Mouse (Mus musculus) neural tube, embryonic 14.5 days (tissue): ENCODE measurements around the gene Zbtb20. TPM values are rescaled to one million over a fixed set of nuclear protein-coding genes. Genes with fewer than 3 reads are reported as not detected.

Source experiments
- ATAC-seq: fragments of 200-750 bp; cut with Nextera tagmentation; 2 replicates; pipeline ENCODE4 v1.8.0; 2017; ENCODE audit warnings: low read depth, mild to moderate bottlenecking, moderate TSS enrichment, moderate library complexity
- H3K27ac ChIP-seq: fragments of 300-500 bp; sonication (generic); 2 replicates; pipeline ENCODE4 v1.5.1; 2014; ENCODE audit warnings: low read depth, mild to moderate bottlenecking, control low read depth, low read length, moderate library complexity, mixed read lengths
- H3K27me3 ChIP-seq: fragments of 300-500 bp; sonication (generic); 2 replicates; pipeline ENCODE4 v1.6.1; 2014; ENCODE audit warnings: low read length; ENCODE audit not compliant: control insufficient read depth, insufficient read depth
- H3K36me3 ChIP-seq: fragments of 300-500 bp; sonication (generic); 2 replicates; pipeline ENCODE4 v1.6.1; 2014; ENCODE audit warnings: low read length, mixed read lengths; ENCODE audit not compliant: control insufficient read depth, insufficient read depth
- H3K4me1 ChIP-seq: fragments of 300-500 bp; sonication (generic); 2 replicates; pipeline ENCODE4 v1.6.1; 2014; ENCODE audit warnings: low read length; ENCODE audit not compliant: control insufficient read depth, insufficient read depth
- H3K4me2 ChIP-seq: fragments of 300-500 bp; sonication (generic); 2 replicates; pipeline ENCODE4 v1.6.1; 2014; ENCODE audit warnings: mild to moderate bottlenecking, low read depth, low read length, control low read depth
- H3K4me3 ChIP-seq: fragments of 300-500 bp; sonication (generic); 2 replicates; pipeline ENCODE4 v1.5.1; 2014; ENCODE audit warnings: low read depth, low read length, control low read depth, mixed read lengths
- H3K9ac ChIP-seq: fragments of 300-500 bp; sonication (generic); replicated peaks from 2 replicates; pipeline ENCODE4 v1.6.1; 2014; ENCODE audit warnings: low read depth, mild to moderate bottlenecking, control low read depth, low read length, mixed read lengths
- H3K9me3 ChIP-seq: fragments of 300-500 bp; sonication (generic); 2 replicates; pipeline ENCODE4 v1.6.1; 2016; ENCODE audit warnings: low read length; ENCODE audit not compliant: control insufficient read depth
- WGBS: fragments of 180-500 bp; shearing (Covaris S2); extraction: QIAGEN DNeasy Blood & Tissue Kit; methylation state at CpG from one replicate; pipeline ENCODE4 v1.1.7; 2014; 5-methylcytosine and 5-hydroxymethylcytosine counted together
- polyA plus RNA-seq: library from polyadenylated mRNA; unstranded; fragments of >200 nt; fragmentation: Nextera tagmentation; extraction: Ambion mirVana; gene quantifications from 2 replicates; pipeline ENCODE4 v1.2.1, GENCODE M21; 2014

Gene Zbtb20
- polyA plus RNA-seq, 1 experiment from 2014 or later = 57.2 TPM

DNA sequence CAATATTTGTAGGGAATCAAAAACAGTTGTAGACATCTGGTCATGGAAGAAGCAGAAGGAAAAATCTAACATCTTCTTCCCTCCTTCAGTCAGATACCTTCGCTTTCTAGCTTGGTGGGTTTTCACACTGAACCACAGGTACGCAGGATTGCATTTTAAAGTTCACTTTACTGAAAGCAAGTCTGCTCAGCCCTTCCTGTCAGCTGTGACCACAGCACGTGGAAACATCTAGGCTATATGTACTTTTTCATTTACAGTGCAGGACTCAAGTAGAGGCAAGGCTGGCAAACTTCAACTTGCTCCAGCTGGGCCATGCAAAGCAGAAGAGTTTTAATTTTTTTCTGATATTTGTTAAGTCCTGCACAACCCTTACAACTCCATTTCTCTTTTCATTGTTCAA lies 424.7 kb downstream of the Zbtb20 start:
- no peak overlapping the region for H3K4me2 ChIP-seq
- H3K27ac ChIP-seq = no peak overlapping the region
- no peaks in the 10 kb centered on the region for H3K9me3 ChIP-seq
- H3K9ac ChIP-seq = no peak overlapping the region
- H3K36me3 ChIP-seq = no peaks in the 10 kb centered on the region
- no peaks in the 10 kb centered on the region for H3K27me3 ChIP-seq
- WGBS = 88% methylated on average over 3 of the region's 3 CpGs
- no peaks in the 10 kb centered on the region for H3K4me1 ChIP-seq
- no peak for ATAC-seq
- no peak overlapping the region for H3K4me3 ChIP-seq

DNA sequence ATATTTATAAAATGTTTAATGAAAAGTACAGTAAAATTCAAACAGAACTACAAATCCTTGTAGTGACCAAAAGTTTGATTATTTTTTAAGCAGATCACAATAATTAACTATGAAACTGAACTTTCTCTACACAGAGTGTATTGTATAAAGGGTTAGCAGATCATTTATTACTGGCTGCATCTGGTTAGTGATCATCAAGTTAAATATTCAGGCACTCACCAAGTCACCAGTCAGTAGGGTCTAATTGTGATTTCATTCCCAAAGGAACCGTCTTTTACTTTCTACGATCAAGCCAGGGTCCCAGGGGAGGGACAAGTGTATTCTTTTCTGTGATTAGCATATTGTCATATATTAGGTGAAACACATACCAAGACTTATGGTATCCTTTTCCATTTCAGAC lies 426.5 kb downstream of the Zbtb20 start:
- no peak for ATAC-seq
- Histone ChIP-seq H3K4me2 (no peak overlapping the region), H3K36me3 (no peaks in the 10 kb centered on the region), H3K27ac (no peak overlapping the region), H3K27me3 (no peaks in the 10 kb centered on the region), H3K4me3 (no peak overlapping the region), H3K9me3 (no peaks in the 10 kb centered on the region), H3K9ac (no peak overlapping the region), H3K4me1 (no peaks in the 10 kb centered on the region)
- 38% methylated on average over 2 of the region's 2 CpGs for WGBS

DNA sequence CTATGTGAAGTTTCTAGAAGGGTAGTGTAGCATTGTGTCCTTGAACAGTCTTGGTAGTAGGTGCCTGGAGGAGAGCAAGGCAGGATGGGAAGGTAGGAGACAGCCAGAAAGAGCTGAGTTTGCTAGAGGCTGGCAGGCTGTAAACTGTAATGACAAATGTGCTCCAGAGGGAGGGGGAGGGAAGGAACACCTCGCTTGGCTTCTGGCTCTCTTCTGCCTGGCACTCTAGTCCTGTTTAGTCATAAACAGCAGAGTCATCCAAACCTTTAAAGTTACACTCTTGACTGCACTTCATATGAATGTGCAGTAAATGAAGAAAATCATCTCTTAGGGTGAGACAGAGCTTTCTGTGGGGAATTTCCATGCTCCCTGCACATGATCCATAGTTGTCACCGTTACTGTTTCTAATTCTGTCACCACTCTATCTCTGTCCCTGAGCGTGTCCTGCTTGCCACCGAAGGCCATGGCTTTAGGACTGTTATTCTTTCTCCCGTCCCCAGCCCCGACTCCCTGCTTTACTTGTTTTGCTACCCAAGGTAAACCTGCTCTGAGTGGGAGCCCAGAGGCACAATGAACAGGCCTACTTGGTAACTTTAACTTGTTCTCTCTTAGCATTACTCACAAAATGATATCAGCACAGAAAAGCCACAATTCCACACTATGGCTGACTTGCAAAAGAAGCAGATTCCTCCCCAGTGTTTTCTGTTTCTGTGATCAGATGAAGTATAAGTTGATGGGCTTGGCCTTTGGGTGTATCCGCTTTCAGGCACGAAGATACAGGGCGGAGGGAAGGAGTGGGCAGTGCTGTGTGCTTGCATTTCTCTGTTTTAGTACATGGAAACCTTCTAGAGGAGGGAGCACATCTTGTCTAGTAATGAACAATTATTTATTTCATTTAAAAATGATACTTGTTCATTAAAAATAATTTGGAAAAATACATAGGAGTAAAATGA lies 427.8 kb downstream of the Zbtb20 start:
- WGBS = 66% methylated on average over 9 of the region's 9 CpGs
- Histone ChIP-seq H3K36me3 (no peaks in the 10 kb centered on the region), H3K9ac (no peak overlapping the region), H3K4me3 (no peak overlapping the region), H3K27me3 (no peaks in the 10 kb centered on the region), H3K9me3 (no peaks in the 10 kb centered on the region), H3K27ac (no peak overlapping the region), H3K4me1 (no peaks in the 10 kb centered on the region), H3K4me2 (no peak overlapping the region)
- ATAC-seq = no peak

DNA sequence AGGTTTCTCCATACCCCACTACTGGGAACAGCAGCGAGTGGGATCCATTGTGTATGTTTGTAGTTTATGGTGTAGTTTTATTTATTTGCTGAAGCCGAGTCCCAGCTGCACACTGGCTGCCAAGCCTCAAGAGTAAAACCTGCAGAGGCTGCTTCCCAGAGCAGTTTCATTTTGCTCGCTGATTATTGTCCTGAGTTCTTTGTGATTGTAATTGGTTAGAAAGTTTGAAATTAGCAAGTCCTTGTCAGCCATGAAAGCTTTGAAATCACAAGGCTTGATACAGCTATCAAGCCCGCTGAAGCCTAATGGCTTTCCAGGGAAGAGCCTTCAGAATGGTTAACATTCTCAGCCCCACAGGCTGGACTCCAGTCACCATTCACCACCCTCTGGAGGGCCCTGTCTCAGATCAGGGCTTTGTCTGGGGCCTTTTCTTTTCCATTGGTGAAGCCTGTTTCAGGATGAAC lies 434.3 kb downstream of the Zbtb20 start:
- Histone ChIP-seq H3K9me3 (no peaks in the 10 kb centered on the region; the same call in 1 of the 2 replicates), H3K9ac (no peak overlapping the region), H3K4me1 (peaks cover 7% of the 10 kb centered on the region), H3K27me3 (no peaks in the 10 kb centered on the region), H3K4me2 (no peak overlapping the region), H3K27ac (peak overlapping the region; percentile 70), H3K4me3 (no peak overlapping the region), H3K36me3 (no peaks in the 10 kb centered on the region)
- WGBS = 9% methylated on average over 4 of the region's 4 CpGs
- ATAC-seq = peak; percentile 66; the same call in 1 of the 2 replicates

DNA sequence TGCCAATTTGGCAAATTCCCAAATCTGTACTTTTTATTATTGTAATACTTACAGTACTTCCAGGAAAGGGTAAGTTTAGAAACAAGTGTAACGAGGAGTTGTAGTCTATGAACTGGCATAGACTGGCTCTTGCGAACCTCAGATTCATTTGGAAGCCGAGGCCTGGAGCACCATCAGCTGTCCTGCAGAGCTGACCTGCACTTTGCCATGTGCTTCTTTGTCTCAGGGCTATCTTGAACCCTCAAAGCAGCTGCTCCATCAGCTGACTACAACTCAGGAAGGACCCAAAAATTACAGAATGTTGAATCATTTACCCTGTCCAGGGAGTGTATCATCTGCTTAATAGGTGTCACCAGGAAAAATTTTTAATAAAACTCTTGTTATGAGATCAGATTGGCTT lies 448.3 kb downstream of the Zbtb20 start:
- Histone ChIP-seq H3K36me3 (no peaks in the 10 kb centered on the region), H3K9ac (no peak overlapping the region), H3K27me3 (no peaks in the 10 kb centered on the region), H3K4me3 (no peak overlapping the region), H3K27ac (no peak overlapping the region), H3K4me1 (no peaks in the 10 kb centered on the region), H3K4me2 (no peak overlapping the region), H3K9me3 (no peaks in the 10 kb centered on the region)
- 86% methylated on average over 3 of the region's 3 CpGs for WGBS
- no peak for ATAC-seq

DNA sequence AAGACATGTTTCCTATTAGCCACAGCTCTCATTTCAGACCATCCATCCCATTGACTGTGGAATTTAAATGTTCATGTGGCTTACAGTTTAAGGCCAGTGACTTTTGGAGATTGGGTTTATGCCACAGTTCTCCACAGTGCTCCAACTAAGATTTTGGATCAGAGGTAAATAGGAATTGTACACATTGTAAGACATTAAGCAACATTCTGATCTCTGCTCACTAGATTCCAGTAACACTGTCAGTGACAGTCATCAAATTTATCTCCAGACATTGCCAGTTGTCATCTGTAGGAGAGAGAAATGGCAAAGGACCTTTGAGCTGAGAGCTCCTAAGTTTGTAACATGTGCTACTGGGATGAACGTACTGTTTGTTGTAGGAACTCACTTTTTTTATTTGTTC lies 452.5 kb downstream of the Zbtb20 start:
- Histone ChIP-seq H3K27me3 (no peaks in the 10 kb centered on the region), H3K9ac (no peak overlapping the region), H3K4me2 (no peak overlapping the region), H3K9me3 (no peaks in the 10 kb centered on the region), H3K27ac (no peak overlapping the region), H3K4me3 (no peak overlapping the region), H3K36me3 (no peaks in the 10 kb centered on the region), H3K4me1 (no peaks in the 10 kb centered on the region)
- ATAC-seq = no peak
- 84% methylated on average over 1 of the region's 1 CpGs for WGBS

DNA sequence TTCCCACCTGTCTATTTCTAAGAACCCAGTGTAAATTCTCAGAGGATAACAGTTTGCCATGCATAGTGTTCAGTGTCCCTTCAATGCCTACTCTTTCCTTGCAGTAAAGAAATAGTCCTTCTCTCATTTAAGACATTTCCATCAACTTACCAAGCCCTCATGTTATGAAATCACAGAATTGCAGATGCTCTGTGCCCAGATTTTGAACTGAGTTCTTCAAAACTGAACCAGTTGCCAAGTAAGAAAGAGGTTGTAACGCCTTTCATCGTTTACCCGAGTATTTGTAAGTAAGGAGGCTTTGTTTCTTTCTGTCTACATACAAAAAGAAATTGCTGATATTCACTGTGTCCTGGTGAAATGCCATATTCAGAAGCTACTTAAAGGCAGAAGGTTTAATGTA lies 454.5 kb downstream of the Zbtb20 start:
- Histone ChIP-seq H3K27ac (no peak overlapping the region), H3K27me3 (no peaks in the 10 kb centered on the region), H3K4me1 (no peaks in the 10 kb centered on the region; the same call in 1 of the 2 replicates), H3K36me3 (no peaks in the 10 kb centered on the region), H3K4me3 (no peak overlapping the region), H3K9ac (no peak overlapping the region), H3K9me3 (no peaks in the 10 kb centered on the region), H3K4me2 (no peak overlapping the region)
- WGBS = 90% methylated on average over 3 of the region's 3 CpGs
- ATAC-seq = no peak

DNA sequence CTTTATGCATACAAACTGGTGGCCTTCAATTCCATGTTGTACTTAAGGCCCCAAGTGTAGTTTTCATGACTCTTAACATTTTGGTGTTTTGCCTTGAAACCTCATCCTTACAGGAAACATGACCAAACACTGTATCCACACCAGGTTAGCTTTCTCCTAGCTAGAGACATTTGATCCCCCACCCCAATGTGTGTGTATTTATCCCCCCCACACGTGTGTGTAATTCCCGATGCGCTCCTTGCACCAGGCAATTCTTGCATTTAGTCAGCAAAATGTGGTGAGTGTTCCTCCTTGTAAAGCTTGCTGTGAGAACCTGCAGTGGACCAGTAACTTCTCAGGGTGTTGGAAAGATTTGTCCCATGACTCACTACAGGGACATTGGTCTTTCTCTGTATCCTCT lies 455.8 kb downstream of the Zbtb20 start:
- Histone ChIP-seq H3K9ac (no peak overlapping the region), H3K27ac (no peak overlapping the region), H3K4me1 (no peaks in the 10 kb centered on the region; the same call in 1 of the 2 replicates), H3K9me3 (no peaks in the 10 kb centered on the region), H3K4me2 (no peak overlapping the region), H3K36me3 (no peaks in the 10 kb centered on the region), H3K4me3 (no peak overlapping the region), H3K27me3 (no peaks in the 10 kb centered on the region)
- 96% methylated on average over 3 of the region's 3 CpGs for WGBS
- no peak for ATAC-seq

DNA sequence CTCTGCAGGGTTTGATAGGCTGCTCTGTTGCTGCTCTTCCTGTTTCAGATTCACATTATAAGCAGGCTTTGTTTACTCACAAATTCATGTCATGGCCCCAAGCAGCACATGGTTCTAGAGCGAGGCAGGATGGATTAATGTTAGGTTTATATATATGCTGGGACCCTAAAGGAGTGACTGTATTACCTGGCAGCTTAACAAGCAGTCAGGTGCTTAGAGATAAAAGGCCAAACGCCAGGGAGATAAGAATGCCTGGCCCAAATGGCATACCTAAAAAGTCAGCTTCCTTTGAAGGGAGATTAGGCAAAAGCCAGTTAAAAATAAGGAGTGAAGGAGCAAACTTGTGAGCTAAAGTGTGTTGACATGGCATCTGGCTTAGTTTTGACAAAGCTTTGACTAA lies 457.1 kb downstream of the Zbtb20 start:
- no peaks in the 10 kb centered on the region for H3K27me3 ChIP-seq
- no peaks in the 10 kb centered on the region for H3K9me3 ChIP-seq
- H3K4me2 ChIP-seq = no peak overlapping the region
- no peak overlapping the region for H3K27ac ChIP-seq
- H3K36me3 ChIP-seq = no peaks in the 10 kb centered on the region
- no peak overlapping the region for H3K9ac ChIP-seq
- H3K4me3 ChIP-seq = no peak overlapping the region
- no peak for ATAC-seq
- H3K4me1 ChIP-seq = no peaks in the 10 kb centered on the region; the same call in 1 of the 2 replicates
- WGBS = 59% methylated on average over 2 of the region's 2 CpGs
